Mouse (Mus musculus) heart, adult 2 months (tissue): Measurements from ENCODE around the gene Plekha5.

ENCODE experiments used
- EP300 ChIP-seq: fragments of 200-500 bp; IDR thresholded peaks from 2 replicates; pipeline ENCODE4 v1.6.1; 2011; ENCODE audit warnings: low read depth, low read length, control low read depth; ENCODE audit not compliant: insufficient read depth
- POLR2A ChIP-seq: fragments of 200-500 bp; IDR thresholded peaks from 2 replicates; pipeline ENCODE4 v1.6.1; 2011; ENCODE audit warnings: mild to moderate bottlenecking, low read depth, low read length, control low read depth; ENCODE audit not compliant: insufficient read depth

DNA sequence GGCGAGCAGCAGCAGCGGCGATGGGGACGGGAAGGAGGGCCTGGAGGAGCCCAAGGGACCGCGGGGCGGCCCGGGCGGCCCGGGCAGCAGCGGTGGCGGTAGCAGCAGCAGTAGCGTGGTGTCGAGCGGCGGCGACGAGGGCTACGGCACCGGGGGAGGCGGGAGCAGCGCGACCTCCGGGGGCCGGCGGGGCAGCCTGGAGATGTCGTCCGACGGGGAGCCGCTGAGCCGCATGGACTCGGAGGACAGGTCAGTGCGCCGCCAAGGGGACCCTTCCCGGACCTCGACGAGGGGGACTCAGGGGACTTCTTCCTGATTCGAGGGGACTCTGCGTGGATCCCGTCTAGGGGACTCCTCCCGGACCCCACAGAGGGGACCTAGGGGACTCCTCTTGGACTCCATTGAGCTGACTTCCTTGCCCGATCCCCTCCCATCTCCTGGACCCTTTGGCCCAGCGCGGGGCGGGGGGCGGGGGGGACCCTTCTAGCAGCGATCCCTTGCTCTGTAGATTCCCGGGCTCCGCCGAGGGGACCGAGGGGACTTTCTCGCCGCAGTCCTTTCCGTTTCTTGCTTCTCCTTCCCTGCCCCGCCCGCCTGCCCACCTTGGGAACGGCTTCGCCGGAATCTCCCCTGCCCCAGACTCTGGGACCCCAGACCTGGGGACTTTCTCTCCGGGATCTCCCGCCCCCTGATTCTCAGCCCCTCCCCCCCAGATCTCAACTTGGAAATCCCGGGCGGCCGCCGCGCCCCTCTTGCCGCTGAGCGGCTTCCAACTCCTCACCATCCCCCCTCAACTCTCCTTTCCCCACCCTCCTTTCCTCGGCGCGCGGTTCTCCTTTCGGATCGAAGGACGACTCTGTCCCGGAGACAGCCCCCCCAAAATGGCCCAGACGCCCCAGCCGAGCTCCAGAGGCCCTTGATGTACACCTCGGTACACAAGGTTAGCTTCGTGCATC, 200.5 kb downstream of the Plekha5 start:
- TF ChIP-seq POLR2A (no peak), EP300 (no peak)
